Mouse (Mus musculus) thymus, postnatal 36 days (tissue): ENCODE measurements around the gene Rnase2a.
"Not testable (repeated sequence)": the region's sequence is repeated elsewhere in the genome, so short reads cannot be mapped to it uniquely, and the experiment has no call there.

Experiments used
- DNase-seq, 2 experiments: peaks; one replicate each; pipeline ENCODE4 v3.0.0; 2022; ENCODE audit warnings: mixed read lengths in 2 of 2

Gene Rnase2a

DNA sequence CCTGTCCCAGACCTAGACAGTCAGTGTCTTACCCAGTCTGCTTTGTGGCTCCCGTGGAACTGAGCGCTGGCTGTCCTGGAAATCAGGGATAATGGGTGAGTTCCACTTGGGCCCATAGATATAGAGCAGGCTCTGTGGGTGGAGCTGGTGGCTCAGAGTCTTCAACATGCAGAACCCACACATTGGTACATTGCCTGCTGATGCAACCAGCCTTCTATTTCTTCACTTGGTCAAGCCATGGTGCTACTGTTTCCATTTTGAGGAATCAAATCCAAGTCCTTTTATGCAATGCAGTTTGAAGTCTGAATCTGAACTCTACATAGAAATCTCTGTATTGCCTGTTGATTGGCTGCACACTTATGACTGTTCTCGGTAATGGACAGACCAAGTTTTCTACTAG lies at the start of gene Rnase2a:
Gene Rnase2a (minus strand): TSS at position 72 of the 400 bp plus-strand sequence.
- no peak for DNase-seq

DNA sequence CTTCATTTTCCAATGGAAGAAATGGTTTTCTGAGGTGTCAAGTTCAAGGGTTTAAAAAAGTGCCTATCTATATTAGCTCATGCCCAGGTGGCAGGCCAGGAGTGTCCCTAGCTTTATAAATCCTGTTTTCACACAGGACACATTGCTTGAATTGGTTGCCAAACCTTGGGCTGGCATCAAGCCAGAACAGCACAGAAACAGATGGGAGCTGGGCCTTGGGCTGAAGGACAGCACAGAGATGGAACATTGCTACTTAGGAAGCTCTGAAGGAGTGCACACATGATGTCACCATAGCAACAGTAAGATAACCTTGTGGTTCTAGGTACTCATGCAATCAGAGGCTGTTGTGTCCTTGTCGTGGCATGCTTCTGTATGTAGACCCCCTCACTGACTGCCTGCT lies 35.6 kb upstream of the Rnase2a start:
- DNase-seq = no peak

DNA sequence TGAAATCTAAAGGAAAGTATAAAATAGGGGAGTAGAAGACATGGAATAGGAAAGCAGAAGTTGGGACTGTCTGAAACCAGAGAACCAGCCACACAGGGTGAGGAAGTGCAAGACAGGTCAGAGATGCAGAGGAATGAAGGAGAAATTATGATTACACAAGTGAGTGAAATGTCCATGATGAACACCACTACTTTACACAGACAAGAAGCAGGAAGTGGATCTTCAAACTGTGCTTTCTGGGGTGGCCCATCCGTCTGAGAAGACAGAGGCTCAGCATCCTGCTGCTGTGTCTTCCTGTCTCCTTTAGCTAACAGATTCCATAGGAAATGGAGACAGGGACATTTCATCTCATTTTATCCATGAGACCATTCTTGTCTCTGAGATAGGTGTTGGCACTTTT lies 22.6 kb upstream of the Rnase2a start:
- DNase-seq = not testable (repeated sequence)

DNA sequence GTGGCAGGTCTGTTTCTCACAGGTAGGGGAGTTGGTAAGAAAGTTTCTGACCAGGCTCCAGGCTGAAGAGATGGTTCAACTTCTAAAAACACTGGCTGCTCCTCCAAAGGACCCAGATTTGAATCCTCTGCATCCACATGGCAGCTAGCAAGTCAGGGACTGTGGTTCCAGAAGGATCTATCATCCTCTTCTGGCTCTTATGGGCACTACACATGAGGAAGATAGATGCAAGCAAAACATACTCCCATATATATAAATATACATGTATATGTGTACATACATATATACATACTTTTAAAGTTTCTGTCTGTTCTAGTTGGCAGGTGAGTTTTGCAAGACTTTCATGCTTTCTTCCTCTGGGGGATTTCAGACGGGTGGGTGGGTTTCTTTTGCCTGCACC lies 12.8 kb upstream of the Rnase2a start:
- no peak for DNase-seq

DNA sequence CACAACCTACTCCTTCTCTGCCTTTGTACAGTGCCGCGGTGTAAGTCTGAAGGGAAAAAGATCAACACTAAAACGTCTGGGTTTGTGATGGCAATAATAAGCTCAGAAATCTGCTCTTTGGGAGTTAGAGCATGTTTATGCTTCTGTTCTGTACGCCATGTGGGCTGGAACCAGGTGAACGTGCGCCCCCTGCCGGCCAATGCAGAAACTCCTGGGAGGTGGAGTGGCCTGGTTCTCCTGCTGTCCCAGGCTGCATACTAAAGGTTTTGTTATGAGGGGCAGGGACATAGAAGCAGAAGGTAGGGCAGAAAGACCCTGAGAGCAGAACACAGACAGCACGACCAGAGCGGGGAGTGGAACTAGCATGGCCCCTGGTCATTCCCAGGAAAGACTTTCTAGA lies 10.2 kb upstream of the Rnase2a start:
- peak; percentile 27 to 40 for DNase-seq

DNA sequence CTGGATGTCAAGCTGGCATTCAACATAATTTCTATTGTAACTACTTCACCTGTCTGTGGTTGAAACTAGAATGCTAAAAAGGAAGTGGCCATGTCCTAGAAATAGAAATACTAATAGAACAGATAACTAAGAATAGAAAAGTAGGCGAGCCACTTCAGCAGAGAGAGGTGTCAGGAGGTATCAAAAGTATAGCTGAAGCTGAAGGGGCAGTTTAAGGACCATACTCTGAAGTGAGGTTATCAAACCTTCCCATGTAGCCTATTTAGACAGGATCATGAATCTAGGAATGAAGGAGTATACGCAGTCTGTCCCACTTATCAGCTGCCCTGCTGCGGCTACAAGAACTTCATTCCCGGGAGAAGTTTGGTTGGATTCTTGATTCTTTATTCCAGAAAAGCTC lies 9.8 kb upstream of the Rnase2a start:
- DNase-seq = no peak

DNA sequence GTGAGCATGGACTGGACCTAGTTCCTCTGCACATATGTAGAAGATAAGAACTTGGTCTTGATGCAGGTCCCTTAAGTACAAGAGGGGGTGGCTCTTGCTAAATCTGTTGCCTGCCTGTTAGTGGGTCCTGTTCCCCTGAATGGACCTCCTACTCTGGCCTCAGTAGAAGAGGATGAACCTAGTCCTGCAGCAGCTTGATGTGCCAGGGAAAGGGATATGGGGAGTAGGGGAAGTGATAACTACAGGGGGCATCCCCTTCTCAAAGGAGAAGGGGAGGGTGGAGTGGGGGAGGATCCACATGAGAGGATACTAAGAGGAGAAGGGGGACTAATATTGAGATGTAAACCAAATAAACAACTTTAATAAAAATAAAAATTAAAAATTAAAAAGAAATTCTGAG lies 6.5 kb upstream of the Rnase2a start:
- no peak for DNase-seq

DNA sequence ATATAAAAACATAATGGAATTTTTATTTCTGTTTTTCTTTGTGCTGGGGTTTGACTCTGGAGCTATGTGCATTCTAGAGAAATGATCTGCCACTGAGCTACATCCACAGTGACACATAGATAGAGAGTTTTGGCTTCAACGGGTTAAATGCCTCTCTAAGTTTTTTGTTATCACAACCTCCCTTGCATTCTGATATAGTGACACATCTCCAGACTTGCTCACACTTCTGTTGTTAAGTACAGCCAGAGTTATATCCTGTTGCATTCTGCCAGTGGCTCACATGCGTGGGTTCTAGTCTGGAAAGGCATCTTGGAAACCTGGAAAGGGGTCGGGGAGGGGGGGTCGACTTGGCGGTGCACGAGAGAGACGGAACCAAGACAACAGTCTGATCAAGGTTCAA lies 3.8 kb upstream of the Rnase2a start:
- DNase-seq = no peak

DNA sequence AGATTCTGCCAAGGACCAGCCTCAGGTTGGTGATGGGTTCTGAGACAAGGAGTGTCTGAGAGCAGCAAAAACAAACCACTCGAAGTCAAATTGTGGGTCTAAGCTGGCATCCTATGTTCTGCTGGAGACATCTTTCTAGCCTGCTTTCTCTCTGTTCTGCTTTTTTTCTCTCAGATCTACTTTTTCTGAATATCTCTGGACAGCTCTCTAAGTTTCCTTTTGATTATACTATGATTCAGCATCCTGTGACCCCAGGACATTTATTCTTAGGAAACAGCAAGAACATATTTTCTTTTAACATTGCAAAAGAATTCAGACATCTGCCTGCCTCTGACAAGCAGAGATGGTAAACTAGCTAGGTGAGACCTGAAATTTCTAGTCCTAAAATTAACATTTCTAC lies 2.3 kb downstream of the Rnase2a start:
- no peak for DNase-seq

DNA sequence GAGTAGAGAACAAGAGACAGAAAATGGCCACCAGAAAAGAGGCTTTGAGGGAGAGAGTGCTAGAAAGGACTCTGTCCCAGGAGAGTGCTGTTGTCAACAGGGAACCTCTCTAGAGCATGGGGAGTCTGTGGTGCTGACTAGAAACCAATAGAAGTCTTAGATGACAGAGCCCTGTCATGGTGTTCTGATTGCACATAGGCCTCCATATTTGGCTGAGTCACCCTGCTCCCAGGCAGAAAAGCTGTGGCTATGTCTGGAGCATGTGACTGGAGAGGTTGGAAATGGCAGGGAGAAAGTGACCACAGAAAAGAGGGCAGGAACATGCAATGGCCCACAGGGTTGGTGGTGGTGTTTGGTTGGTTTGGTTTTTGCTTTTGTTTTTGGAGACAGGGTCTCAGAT lies 3.7 kb downstream of the Rnase2a start:
- not testable (repeated sequence) for DNase-seq

DNA sequence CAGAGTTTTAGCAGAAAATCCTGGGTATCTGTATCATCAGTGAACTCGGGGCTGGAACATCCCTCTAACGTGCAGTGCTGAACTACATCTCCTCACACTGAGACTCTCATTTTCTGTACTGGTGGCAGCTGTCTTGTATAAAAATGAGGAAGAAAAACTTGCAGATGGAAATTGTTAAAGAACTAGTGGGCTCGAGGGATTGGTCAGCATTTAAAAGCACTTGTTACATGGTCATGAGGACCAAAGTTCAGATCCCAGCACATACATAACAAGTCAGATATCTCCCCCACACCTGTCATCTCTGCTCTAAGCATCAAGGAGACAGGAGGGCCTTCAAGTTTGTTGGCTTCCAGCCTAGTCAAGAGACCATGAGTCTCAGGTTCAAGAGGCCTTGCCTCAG lies 5.6 kb downstream of the Rnase2a start:
- DNase-seq = no peak

DNA sequence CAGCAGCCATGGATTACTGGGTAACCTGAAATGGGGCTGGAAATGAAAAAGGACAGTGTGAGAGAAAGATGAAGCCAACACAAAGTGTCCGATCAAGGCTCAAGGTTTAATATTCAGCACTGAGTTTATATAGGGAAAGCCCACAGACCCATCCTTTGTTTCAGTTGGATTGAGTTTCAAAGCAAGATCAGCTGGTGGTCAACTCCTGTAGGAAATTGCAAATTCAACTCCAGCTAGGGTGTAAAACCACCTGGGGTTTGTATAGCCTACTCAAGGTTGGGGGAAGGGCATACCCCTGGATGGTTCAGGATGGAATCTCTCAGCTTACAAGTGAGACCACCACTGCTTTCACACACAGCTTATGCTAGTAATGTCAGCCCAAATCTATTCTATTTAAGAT lies 8.2 kb downstream of the Rnase2a start:
- DNase-seq = no peak

DNA sequence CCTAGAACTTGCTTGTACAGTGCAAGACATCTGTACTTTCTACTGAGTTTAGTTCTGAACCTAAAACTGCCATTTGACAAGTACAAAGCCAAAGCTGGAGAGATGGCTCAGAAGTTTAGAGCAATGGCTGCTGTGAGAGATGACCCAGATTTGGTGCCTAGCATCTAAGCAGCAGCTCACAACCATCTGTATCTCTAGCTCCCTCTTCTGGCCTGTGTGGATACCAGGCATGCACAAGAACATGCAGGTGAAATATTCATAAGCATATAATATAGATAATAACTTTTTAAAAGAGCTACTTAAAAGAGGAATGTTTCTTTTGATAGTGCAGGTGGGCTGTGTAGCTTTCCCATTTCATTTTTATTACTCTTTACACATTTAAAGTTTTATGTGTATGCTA lies 15.0 kb downstream of the Rnase2a start:
- DNase-seq = no peak

DNA sequence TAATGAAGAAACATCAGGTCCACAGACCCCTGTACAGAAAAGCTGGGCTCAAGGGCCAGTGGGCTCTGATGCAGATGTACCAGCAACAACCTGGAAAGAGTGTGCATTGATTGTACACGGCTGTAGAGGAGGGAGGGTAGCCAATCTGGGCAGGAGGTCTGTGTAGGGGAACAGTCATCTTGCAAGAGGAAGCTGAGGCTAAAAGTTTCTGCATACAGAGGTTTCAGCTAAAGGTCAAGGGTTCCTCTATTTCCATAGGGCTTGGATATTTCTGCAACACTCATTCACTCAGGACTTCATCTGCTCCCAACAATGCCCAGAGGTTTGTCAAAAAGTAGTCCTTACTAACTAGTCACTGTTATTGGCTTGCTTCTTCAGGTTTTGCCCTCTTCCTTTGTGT lies 18.4 kb downstream of the Rnase2a start:
- not testable (repeated sequence) for DNase-seq

DNA sequence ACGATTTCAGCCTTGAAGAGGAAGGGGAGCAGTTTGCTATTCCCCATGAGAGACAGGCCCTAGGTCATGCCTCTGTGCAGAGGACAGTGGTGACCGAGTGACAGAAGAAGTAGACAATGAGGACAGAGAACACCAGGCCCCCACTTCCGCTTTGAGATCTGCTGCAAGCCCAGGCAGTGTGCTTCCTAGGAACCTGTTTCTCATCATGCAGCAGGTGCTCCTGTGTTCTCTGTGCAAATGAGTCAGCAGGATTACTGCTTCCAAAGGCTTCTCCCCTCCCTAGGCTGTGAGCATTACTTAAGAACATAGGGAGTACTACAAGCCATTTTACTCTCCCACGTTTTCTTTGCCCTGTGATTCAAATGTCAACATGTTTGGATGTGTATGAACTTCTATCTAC lies 26.3 kb downstream of the Rnase2a start:
- DNase-seq = not testable (repeated sequence)

DNA sequence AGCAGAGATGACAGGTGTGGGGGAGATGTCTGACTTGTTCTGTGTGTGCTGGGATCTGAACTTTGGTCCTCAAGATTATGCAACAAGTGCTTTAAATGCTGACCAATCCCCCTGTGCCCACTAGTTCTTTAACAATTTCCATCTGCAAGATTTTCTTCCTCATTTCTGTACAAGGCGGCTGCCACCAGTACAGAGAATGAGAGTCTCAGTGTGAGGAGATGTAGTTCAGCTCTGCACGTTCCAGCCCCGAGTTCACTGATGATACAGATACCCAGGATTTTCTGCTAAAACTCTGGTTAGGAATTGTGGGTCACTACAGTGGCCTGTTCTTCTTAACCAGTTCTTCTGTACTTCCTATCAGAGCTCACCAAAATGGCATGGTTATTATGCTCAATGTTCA lies 35.8 kb downstream of the Rnase2a start:
- DNase-seq = not testable (repeated sequence)
